Mouse (Mus musculus) G1E (cell line): ENCODE measurements around the gene Pdha2.

Source experiments
- CTCF ChIP-seq: IDR thresholded peaks from 2 replicates; pipeline ENCODE4 v1.5.1; 2012; ENCODE audit warnings: low read depth, low read length, inconsistent platforms, mixed read lengths
- GATA1 ChIP-seq: IDR thresholded peaks from 2 replicates; pipeline ENCODE4 v1.6.1; 2012; ENCODE audit warnings: borderline replicate concordance, low read length, inconsistent platforms, mixed read lengths
- TAL1 ChIP-seq: conservative IDR thresholded peaks from 2 replicates; pipeline ENCODE4 v1.6.1; 2012; ENCODE audit warnings: low read depth, low read length, inconsistent platforms, mixed read lengths

DNA sequence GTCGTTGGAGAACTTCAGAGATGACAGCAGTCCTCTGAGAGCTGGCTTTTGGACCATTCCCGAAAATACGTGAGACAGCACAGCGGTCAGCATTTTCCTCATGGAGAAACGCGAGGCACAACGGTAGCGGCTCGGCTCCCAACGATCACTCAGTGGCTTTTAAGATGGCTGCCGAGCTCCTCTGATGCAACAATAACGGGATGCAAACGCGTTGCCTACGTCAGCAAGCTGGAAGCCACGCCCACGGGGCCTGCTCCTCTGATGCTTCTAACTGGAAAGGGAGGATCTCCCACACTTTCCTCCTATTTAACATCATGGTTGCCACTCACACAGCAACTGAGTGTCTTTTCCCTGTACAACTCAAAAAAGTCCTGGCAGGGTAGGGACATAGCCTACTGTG lies 511 bp downstream of the Pdha2 start:
- no peak for TF ChIP-seq CTCF
- TF ChIP-seq GATA1: no peak
- no peak for TF ChIP-seq TAL1
